Mouse (Mus musculus): ENCODE measurements around the gene Mtmr10. TPM values are rescaled to one million over a fixed set of nuclear protein-coding genes. Genes with fewer than 3 reads are reported as not detected.

Mtmr10 gene
- polyA plus RNA-seq, 1 experiment from 2014 or later, result 9.5 TPM

GRCm38 (mm10) chr7:64354206-64354605 lies 66.8 kb downstream of the Mtmr10 start:
- no peaks in the 10 kb centered on the region for H3K9me3 ChIP-seq
- H3K4me3 ChIP-seq (replicated peaks), result no peak overlapping the region
- H3K9ac ChIP-seq, result no peak overlapping the region
- H3K4me1 ChIP-seq, result no peaks in the 10 kb centered on the region
- WGBS, result 75% methylated on average over 14 of the region's 14 CpGs
- ATAC-seq (ENCODE audit: insufficient read depth, low FRiP score, low read depth), result no peak
- H3K4me2 ChIP-seq, result no peak overlapping the region
- H3K27me3 ChIP-seq (replicated peaks), result no peaks in the 10 kb centered on the region
- peaks cover 11% of the 10 kb centered on the region for H3K36me3 ChIP-seq
- H3K27ac ChIP-seq, result no peak overlapping the region

GRCm38 (mm10) chr7:64356661-64357060 lies 69.2 kb downstream of the Mtmr10 start:
- Histone ChIP-seq H3K4me3 (replicated peaks) (no peak overlapping the region), H3K9me3 (no peaks in the 10 kb centered on the region), H3K36me3 (peaks cover 10% of the 10 kb centered on the region; the same call in 1 of the 2 replicates), H3K4me2 (no peak overlapping the region), H3K4me1 (no peaks in the 10 kb centered on the region), H3K9ac (no peak overlapping the region), H3K27ac (no peak overlapping the region), H3K27me3 (replicated peaks) (no peaks in the 10 kb centered on the region)
- 90% methylated on average over 5 of the region's 5 CpGs for WGBS
- no peak for ATAC-seq (ENCODE audit: insufficient read depth, low FRiP score, low read depth)

DNA sequence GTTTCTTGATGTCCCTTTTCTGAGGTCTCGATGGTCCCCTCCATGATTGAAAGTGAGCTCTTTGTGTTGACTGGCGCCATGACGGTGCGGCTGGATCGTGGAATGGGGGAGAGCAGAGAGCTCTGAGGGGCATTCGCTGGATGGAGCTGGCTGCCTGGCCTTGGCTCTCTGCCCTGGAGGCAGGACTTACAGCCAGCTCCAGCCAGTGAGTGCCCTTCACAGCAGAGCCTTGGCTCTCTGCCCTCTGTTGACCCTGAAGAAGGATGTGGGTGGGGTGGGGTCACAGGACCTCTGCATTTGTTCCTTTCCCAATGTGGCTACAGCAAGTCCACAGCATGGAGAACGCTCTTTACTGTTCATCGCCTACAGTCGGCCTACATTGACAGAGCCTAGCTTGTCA lies 70.0 kb downstream of the Mtmr10 start:
- Histone ChIP-seq H3K27me3 (replicated peaks) (no peaks in the 10 kb centered on the region), H3K4me3 (replicated peaks) (no peak overlapping the region), H3K9me3 (no peaks in the 10 kb centered on the region), H3K4me1 (no peaks in the 10 kb centered on the region), H3K36me3 (peaks cover 12% of the 10 kb centered on the region; the same call in 1 of the 2 replicates), H3K9ac (no peak overlapping the region), H3K4me2 (no peak overlapping the region), H3K27ac (no peak overlapping the region)
- 90% methylated on average over 9 of the region's 9 CpGs for WGBS
- ATAC-seq (ENCODE audit: insufficient read depth, low FRiP score, low read depth), result no peak

- ATAC-seq (ENCODE audit: insufficient read depth, low FRiP score, low read depth), result no peak
- no peak overlapping the region for H3K27ac ChIP-seq
- no peaks in the 10 kb centered on the region for H3K27me3 ChIP-seq (replicated peaks)
- WGBS, result 75% methylated on average over 6 of the region's 6 CpGs
- no peaks in the 10 kb centered on the region for H3K4me1 ChIP-seq
- no peak overlapping the region for H3K4me3 ChIP-seq (replicated peaks)
- H3K9ac ChIP-seq, result no peak overlapping the region
- no peaks in the 10 kb centered on the region for H3K9me3 ChIP-seq
- no peak overlapping the region for H3K4me2 ChIP-seq
- H3K36me3 ChIP-seq, result peaks cover 10% of the 10 kb centered on the region; the same call in 1 of the 2 replicates
Observed at GRCm38 (mm10) chr7:64358666-64359065, 71.2 kb downstream of the Mtmr10 start.

DNA sequence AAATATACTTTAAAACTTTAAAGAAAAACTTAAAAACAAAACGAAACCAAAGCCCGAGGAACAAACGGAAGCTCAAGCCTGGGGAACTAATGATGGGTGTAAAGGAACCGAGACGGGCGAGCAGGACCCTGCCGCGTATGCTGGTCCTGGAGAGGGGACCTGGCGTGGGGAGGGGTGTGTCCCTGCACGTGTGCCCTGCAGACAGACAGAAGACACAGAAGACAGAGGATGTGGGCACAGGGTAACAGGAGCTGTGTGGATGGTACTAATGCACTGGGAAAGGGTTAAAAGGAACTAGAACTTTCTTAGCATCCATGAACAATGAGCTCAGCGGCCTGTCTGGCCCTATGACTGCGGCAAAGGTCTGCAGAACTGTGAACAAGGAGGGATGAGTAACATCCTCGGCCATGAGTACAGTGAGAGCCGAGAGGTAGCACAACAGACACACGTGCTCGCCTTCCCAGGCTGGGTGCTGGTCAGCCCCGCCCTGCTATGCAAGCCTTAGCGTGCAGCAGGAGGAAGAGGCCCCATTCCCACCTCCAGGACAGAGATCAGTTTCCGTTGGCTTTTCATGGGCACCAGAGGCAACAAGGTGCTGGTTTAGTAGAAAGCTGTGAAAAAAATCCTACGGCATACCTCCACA lies 72.6 kb downstream of the Mtmr10 start:
- peaks cover 7% of the 10 kb centered on the region; the same call in 1 of the 2 replicates for H3K36me3 ChIP-seq
- no peaks in the 10 kb centered on the region for H3K4me1 ChIP-seq
- H3K27ac ChIP-seq, result peak overlapping the region; percentile 59; the same call in 1 of the 2 replicates
- no peak overlapping the region for H3K4me2 ChIP-seq
- H3K9me3 ChIP-seq, result no peaks in the 10 kb centered on the region
- H3K27me3 ChIP-seq (replicated peaks), result no peaks in the 10 kb centered on the region
- WGBS, result 80% methylated on average over 20 of the region's 20 CpGs
- H3K4me3 ChIP-seq (replicated peaks), result no peak overlapping the region
- ATAC-seq (ENCODE audit: insufficient read depth, low FRiP score, low read depth), result peak; percentile 82
- no peak overlapping the region for H3K9ac ChIP-seq

DNA sequence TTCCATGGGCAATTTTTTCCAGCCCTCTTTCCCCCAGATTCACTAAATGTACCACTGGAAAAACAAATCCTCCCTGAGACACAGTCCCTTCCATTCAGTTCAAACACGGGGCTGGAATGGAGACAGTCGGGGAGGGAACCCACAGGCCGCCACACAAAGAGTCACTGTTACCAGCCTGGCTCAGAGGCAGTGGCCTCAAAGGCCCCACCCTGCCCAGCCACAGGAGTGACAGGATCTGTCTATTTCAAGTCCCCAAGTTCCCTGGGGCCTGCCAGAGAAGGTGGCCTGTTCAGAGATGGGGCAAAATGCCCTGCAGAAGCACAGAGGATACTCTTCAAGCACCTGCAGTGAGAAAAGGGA lies 73.1 kb downstream of the Mtmr10 start:
- Histone ChIP-seq H3K27ac (peak overlapping the region; percentile 59; the same call in 1 of the 2 replicates), H3K9me3 (no peaks in the 10 kb centered on the region), H3K4me3 (replicated peaks) (no peak overlapping the region), H3K36me3 (peaks cover 7% of the 10 kb centered on the region; the same call in 1 of the 2 replicates), H3K4me2 (no peak overlapping the region), H3K4me1 (no peaks in the 10 kb centered on the region), H3K9ac (no peak overlapping the region), H3K27me3 (replicated peaks) (no peaks in the 10 kb centered on the region)
- ATAC-seq (ENCODE audit: insufficient read depth, low FRiP score, low read depth), result peak; percentile 45; the same call in 1 of the 2 replicates
- WGBS, result 49% methylated on average over 3 of the region's 3 CpGs

GRCm38 (mm10) chr7:64365863-64366262 lies 78.4 kb downstream of the Mtmr10 start:
- H3K9me3 ChIP-seq, result no peaks in the 10 kb centered on the region
- H3K36me3 ChIP-seq, result peaks cover 11% of the 10 kb centered on the region; the same call in 1 of the 2 replicates
- no peak overlapping the region for H3K4me3 ChIP-seq (replicated peaks)
- 91% methylated on average over 5 of the region's 5 CpGs for WGBS
- H3K27me3 ChIP-seq (replicated peaks), result no peaks in the 10 kb centered on the region
- H3K27ac ChIP-seq, result no peak overlapping the region
- H3K9ac ChIP-seq, result no peak overlapping the region
- ATAC-seq (ENCODE audit: insufficient read depth, low FRiP score, low read depth), result no peak
- H3K4me2 ChIP-seq, result no peak overlapping the region
- H3K4me1 ChIP-seq, result no peaks in the 10 kb centered on the region

GRCm38 (mm10) chr7:64369841-64370240 lies 82.4 kb downstream of the Mtmr10 start:
- Histone ChIP-seq H3K27me3 (replicated peaks) (no peaks in the 10 kb centered on the region), H3K4me2 (no peak overlapping the region), H3K9ac (no peak overlapping the region), H3K36me3 (0 out of 2 replicates have a peak, but pooled peaks cover 7% of the 10 kb centered on the region), H3K9me3 (no peaks in the 10 kb centered on the region), H3K27ac (no peak overlapping the region), H3K4me3 (replicated peaks) (no peak overlapping the region), H3K4me1 (no peaks in the 10 kb centered on the region)
- ATAC-seq (ENCODE audit: insufficient read depth, low FRiP score, low read depth), result no peak
- WGBS, result 93% methylated on average over 6 of the region's 6 CpGs

DNA sequence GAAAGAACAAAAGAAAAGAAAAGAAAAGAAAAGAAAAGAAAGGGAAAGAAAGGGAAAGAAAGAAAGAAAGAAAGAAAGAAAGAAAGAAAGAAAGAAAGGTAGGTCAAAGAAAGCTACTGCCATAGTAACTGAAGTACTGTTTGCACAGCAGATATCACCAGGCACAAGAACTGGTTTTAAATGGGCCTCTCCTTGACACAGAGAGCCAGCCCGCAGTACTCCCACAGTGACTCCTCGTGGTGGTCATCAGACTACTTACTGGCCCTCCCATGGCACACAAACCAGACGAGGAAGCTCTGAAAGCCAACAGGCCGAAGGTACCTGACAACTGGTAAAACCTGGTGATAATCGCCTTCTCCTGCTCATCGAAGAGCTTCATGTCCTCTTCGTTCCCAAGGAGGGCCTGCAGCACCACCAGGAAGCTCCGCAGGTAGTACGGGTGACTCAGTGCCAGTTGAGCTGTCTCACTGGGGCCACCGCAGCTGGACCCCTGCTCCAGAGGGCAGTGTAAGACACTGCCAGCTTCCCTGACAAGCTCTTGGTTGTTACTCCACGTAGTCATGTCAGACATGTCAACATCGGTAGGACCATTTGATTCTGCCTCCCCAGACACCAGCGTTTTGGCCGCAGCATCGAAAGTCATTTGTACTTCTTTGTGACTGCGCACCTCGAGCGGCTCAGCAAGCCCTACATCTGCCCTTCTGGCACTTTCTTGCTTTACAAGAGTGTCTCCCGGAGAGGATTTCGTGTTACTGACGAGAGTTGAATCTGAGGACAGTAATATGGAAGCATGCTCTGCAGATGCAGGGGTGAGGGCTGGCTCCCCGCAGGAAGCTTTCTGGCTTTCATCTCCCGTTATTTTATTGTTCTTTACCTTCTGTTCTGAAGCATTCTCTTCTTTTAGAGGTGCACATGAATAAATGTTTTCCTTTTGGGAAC lies 84.8 kb downstream of the Mtmr10 start:
- no peaks in the 10 kb centered on the region for H3K4me1 ChIP-seq
- H3K9ac ChIP-seq, result no peak overlapping the region
- no peak overlapping the region for H3K4me2 ChIP-seq
- no peaks in the 10 kb centered on the region for H3K9me3 ChIP-seq
- no peak overlapping the region for H3K27ac ChIP-seq
- H3K4me3 ChIP-seq (replicated peaks), result no peak overlapping the region
- no peak for ATAC-seq (ENCODE audit: insufficient read depth, low FRiP score, low read depth)
- no peaks in the 10 kb centered on the region for H3K27me3 ChIP-seq (replicated peaks)
- WGBS, result 88% methylated on average over 23 of the region's 23 CpGs
- H3K36me3 ChIP-seq, result peaks cover 9% of the 10 kb centered on the region

DNA sequence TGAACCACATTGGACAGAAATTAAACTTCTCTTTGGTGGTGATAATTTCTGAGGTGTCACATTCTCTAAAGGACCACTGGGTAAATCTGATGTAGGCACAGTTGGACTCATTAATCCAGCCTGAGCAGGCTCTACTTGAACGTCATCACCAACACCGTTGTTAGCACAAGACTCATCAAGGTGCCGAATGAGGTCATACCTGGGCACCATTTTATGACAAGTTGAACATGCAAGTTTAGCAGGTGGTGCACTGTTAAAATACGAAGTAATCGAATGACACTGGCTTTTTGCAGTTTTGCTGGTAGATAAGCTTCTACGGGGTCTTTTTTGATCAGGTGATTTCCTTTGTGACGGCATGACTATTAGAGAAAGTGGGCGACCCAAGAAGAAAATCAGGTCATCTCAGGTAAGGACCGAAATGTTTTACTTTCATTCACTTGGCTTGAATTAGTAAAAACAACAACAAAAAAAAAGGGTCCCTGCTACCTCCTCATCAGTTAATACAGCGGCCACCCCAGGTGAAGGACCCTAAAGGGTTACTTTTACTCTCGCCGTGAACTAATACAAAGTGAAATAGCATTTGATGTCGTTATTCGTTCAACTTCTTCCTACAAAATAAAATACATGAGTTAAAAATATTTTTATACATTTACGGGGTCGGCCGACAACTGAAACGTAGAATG lies 85.8 kb downstream of the Mtmr10 start:
- peak overlapping the region; percentile 62 for H3K4me2 ChIP-seq
- no peak for ATAC-seq (ENCODE audit: insufficient read depth, low FRiP score, low read depth)
- H3K9me3 ChIP-seq, result no peaks in the 10 kb centered on the region
- no peaks in the 10 kb centered on the region for H3K27me3 ChIP-seq (replicated peaks)
- peak overlapping the region; percentile 99 for H3K27ac ChIP-seq
- H3K9ac ChIP-seq, result peak overlapping the region; percentile 61
- peaks cover 17% of the 10 kb centered on the region for H3K36me3 ChIP-seq
- no peaks in the 10 kb centered on the region for H3K4me1 ChIP-seq
- WGBS, result 7% methylated on average over 18 of the region's 18 CpGs
- H3K4me3 ChIP-seq (replicated peaks), result peak overlapping the region; percentile 71

GRCm38 (mm10) chr7:64373830-64374562 lies 86.5 kb downstream of the Mtmr10 start, which contains the start of gene Fan1:
Fan1 (minus strand) TSS chr7:64374095.
- Histone ChIP-seq H3K4me2 (peak within 1 kb of the TSS; percentile 62), H3K9ac (peak within 1 kb of the TSS; percentile 61), H3K4me1 (no peaks in the 10 kb centered on the region), H3K27me3 (replicated peaks) (no peaks in the 10 kb centered on the region), H3K9me3 (no peaks in the 10 kb centered on the region), H3K36me3 (peaks cover 24% of the 10 kb centered on the region), H3K4me3 (replicated peaks) (peak within 1 kb of the TSS; percentile 71), H3K27ac (peak within 1 kb of the TSS; percentile 99)
- peak; percentile 94 for ATAC-seq (ENCODE audit: insufficient read depth, low FRiP score, low read depth)
- WGBS, result 3% methylated on average over 27 of the region's 27 CpGs
